Mouse (Mus musculus) embryonic facial prominence, embryonic 11.5 days (tissue): ENCODE data around the gene Tent4a. TPM values are rescaled to one million over a fixed set of nuclear protein-coding genes. Genes with fewer than 3 reads are reported as not detected.

Source experiments
- ATAC-seq: fragments of 200-750 bp; cut with Nextera tagmentation; replicated peaks from 2 replicates; pipeline ENCODE4 v1.8.0; 2017; ENCODE audit warnings: low read depth; ENCODE audit not compliant: insufficient number of reproducible peaks, low FRiP score, low TSS enrichment
- DNase-seq: peaks from one replicate; pipeline ENCODE4 v3.0.0-alpha.2; 2015; ENCODE audit warnings: low spot score
- H3K27ac ChIP-seq: fragments of 300-500 bp; sonication (generic); replicated peaks from 2 replicates; pipeline ENCODE4 v1.5.1; 2014; ENCODE audit warnings: mild to moderate bottlenecking, low read depth, low read length, control low read depth
- H3K27me3 ChIP-seq: fragments of 300-500 bp; sonication (generic); 2 replicates; pipeline ENCODE4 v1.6.1; 2014; ENCODE audit warnings: mild to moderate bottlenecking, low read length, moderate library complexity, mixed read lengths; ENCODE audit not compliant: control insufficient read depth, insufficient read depth
- H3K36me3 ChIP-seq: fragments of 300-500 bp; sonication (generic); replicated peaks from 2 replicates; pipeline ENCODE4 v1.6.1; 2014; ENCODE audit warnings: low read depth, mild to moderate bottlenecking, low read length, moderate library complexity, mixed read lengths; ENCODE audit not compliant: control insufficient read depth, insufficient read depth
- H3K4me1 ChIP-seq: fragments of 300-500 bp; sonication (generic); 2 replicates; pipeline ENCODE4 v1.6.1; 2014; ENCODE audit warnings: low read length, mixed read lengths; ENCODE audit not compliant: control insufficient read depth, insufficient read depth
- H3K4me2 ChIP-seq: fragments of 300-500 bp; sonication (generic); 2 replicates; pipeline ENCODE4 v1.6.1; 2014; ENCODE audit warnings: low read depth, mild to moderate bottlenecking, control low read depth, low read length, moderate library complexity
- H3K4me3 ChIP-seq: fragments of 300-500 bp; sonication (generic); 2 replicates; pipeline ENCODE4 v1.5.1; 2014; ENCODE audit warnings: low read depth, low read length, control low read depth
- H3K9ac ChIP-seq: fragments of 300-500 bp; sonication (generic); replicated peaks from 2 replicates; pipeline ENCODE4 v1.6.1; 2014; ENCODE audit warnings: mild to moderate bottlenecking, control low read depth, low read length
- H3K9me3 ChIP-seq: fragments of 300-500 bp; sonication (generic); replicated peaks from 2 replicates; pipeline ENCODE4 v1.6.1; 2016; ENCODE audit warnings: mild to moderate bottlenecking, low read length, inconsistent platforms, mixed read lengths; ENCODE audit not compliant: control insufficient read depth
- WGBS: fragments of 180-500 bp; shearing (Covaris S2); extraction: QIAGEN DNeasy Blood & Tissue Kit; methylation state at CpG from one replicate; pipeline ENCODE4 v1.1.7; 2014; 5-methylcytosine and 5-hydroxymethylcytosine counted together
- polyA plus RNA-seq: library from polyadenylated mRNA; unstranded; fragments of >200 nt; fragmentation: Nextera tagmentation; extraction: Ambion mirVana; gene quantifications from 2 replicates; pipeline ENCODE4 v1.2.1, GENCODE M21; 2014

The Tent4a gene
- polyA plus RNA-seq, 1 experiment from 2014 or later, result 6.6 TPM

- ATAC-seq, result no peak
- peaks cover 3% of the 10 kb centered on the region; the same call in 1 of the 2 replicates for H3K4me1 ChIP-seq
These were observed 52.5 kb downstream of the Tent4a start for GRCm38 (mm10) chr13:69481634-69482505.

GRCm38 (mm10) chr13:69481026-69481425 lies 53.4 kb downstream of the Tent4a start:
- DNase-seq, result no peak
- 6% methylated on average over 8 of the region's 8 CpGs for WGBS

More at GRCm38 (mm10) chr13:69481634-69482505, 52.5 kb downstream of the Tent4a start:
- 0 out of 2 replicates have a peak overlapping the region, but pooled peaks have one; percentile 7 for H3K9ac ChIP-seq
- H3K27me3 ChIP-seq, result peaks cover 13% of the 10 kb centered on the region
- no peaks in the 10 kb centered on the region for H3K9me3 ChIP-seq
- peak overlapping the region; percentile 35 for H3K4me2 ChIP-seq
- no peaks in the 10 kb centered on the region for H3K36me3 ChIP-seq
- peak overlapping the region; percentile 21; the same call in 1 of the 2 replicates for H3K4me3 ChIP-seq
- DNase-seq, result peak; percentile 54
- 2% methylated on average over 30 of the region's 30 CpGs for WGBS
- no peak overlapping the region for H3K27ac ChIP-seq

GRCm38 (mm10) chr13:69479906-69480305 lies 54.5 kb downstream of the Tent4a start:
- DNase-seq (no peak), ATAC-seq (no peak)
- Histone ChIP-seq H3K4me3 (no peak overlapping the region), H3K27me3 (peaks cover 12% of the 10 kb centered on the region), H3K9ac (no peak overlapping the region), H3K9me3 (no peaks in the 10 kb centered on the region), H3K4me2 (no peak overlapping the region), H3K27ac (no peak overlapping the region), H3K4me1 (peaks cover 3% of the 10 kb centered on the region; the same call in 1 of the 2 replicates), H3K36me3 (no peaks in the 10 kb centered on the region)
- 81% methylated on average over 2 of the region's 2 CpGs for WGBS

More at GRCm38 (mm10) chr13:69481026-69481425, 53.4 kb downstream of the Tent4a start:
- Histone ChIP-seq H3K4me2 (no peak overlapping the region), H3K36me3 (no peaks in the 10 kb centered on the region), H3K27me3 (peaks cover 12% of the 10 kb centered on the region), H3K9ac (no peak overlapping the region), H3K4me3 (no peak overlapping the region), H3K4me1 (peaks cover 3% of the 10 kb centered on the region; the same call in 1 of the 2 replicates), H3K9me3 (no peaks in the 10 kb centered on the region), H3K27ac (no peak overlapping the region)
- ATAC-seq, result no peak

GRCm38 (mm10) chr13:69478703-69479102 lies 55.7 kb downstream of the Tent4a start:
- no peak overlapping the region for H3K27ac ChIP-seq
- no peak overlapping the region for H3K4me3 ChIP-seq
- no peak overlapping the region for H3K4me2 ChIP-seq
- H3K27me3 ChIP-seq, result peaks cover 12% of the 10 kb centered on the region
- no peaks in the 10 kb centered on the region for H3K36me3 ChIP-seq
- WGBS, result 85% methylated on average over 6 of the region's 6 CpGs
- H3K4me1 ChIP-seq, result peaks cover 3% of the 10 kb centered on the region; the same call in 1 of the 2 replicates
- ATAC-seq, result no peak
- DNase-seq, result no peak
- H3K9ac ChIP-seq, result no peak overlapping the region
- H3K9me3 ChIP-seq, result no peaks in the 10 kb centered on the region

GRCm38 (mm10) chr13:69460635-69461465 lies 73.6 kb downstream of the Tent4a start:
- DNase-seq, result peak; percentile 74
- H3K27me3 ChIP-seq, result no peaks in the 10 kb centered on the region
- H3K4me3 ChIP-seq, result no peak overlapping the region
- no peak overlapping the region for H3K4me2 ChIP-seq
- WGBS, result 41% methylated on average over 17 of the region's 17 CpGs
- no peaks in the 10 kb centered on the region for H3K36me3 ChIP-seq
- no peak overlapping the region for H3K9ac ChIP-seq
- ATAC-seq, result 0 out of 2 replicates have a peak, but pooled peaks have one; percentile 37
- no peak overlapping the region for H3K27ac ChIP-seq
- no peaks in the 10 kb centered on the region for H3K4me1 ChIP-seq
- H3K9me3 ChIP-seq, result no peaks in the 10 kb centered on the region

- H3K27me3 ChIP-seq, result no peaks in the 10 kb centered on the region
- H3K9me3 ChIP-seq, result no peaks in the 10 kb centered on the region
- H3K4me2 ChIP-seq, result no peak overlapping the region
- ATAC-seq (no peak), DNase-seq (peak; percentile 57)
- H3K4me1 ChIP-seq, result no peaks in the 10 kb centered on the region
- 14% methylated on average over 8 of the region's 8 CpGs for WGBS
- H3K27ac ChIP-seq, result no peak overlapping the region
- no peak overlapping the region for H3K9ac ChIP-seq
- H3K4me3 ChIP-seq, result no peak overlapping the region
- H3K36me3 ChIP-seq, result no peaks in the 10 kb centered on the region
These were observed 74.6 kb downstream of the Tent4a start for GRCm38 (mm10) chr13:69459657-69460458.

- no peak for DNase-seq
These were observed 75.5 kb downstream of the Tent4a start for GRCm38 (mm10) chr13:69458891-69459290.

More at GRCm38 (mm10) chr13:69458891-69459290, 75.5 kb downstream of the Tent4a start:
- H3K4me3 ChIP-seq, result no peak overlapping the region
- H3K9me3 ChIP-seq, result no peaks in the 10 kb centered on the region
- H3K4me1 ChIP-seq, result no peaks in the 10 kb centered on the region
- no peak overlapping the region for H3K27ac ChIP-seq
- no peaks in the 10 kb centered on the region for H3K27me3 ChIP-seq
- H3K36me3 ChIP-seq, result no peaks in the 10 kb centered on the region
- no peak overlapping the region for H3K4me2 ChIP-seq
- WGBS, result 83% methylated on average over 2 of the region's 2 CpGs
- no peak overlapping the region for H3K9ac ChIP-seq
- no peak for ATAC-seq
